Mouse (Mus musculus): Measurements from ENCODE around the gene Kremen1. TPM values are rescaled to one million over a fixed set of nuclear protein-coding genes. Genes with fewer than 3 reads are reported as not detected.

The Kremen1 gene
- polyA plus RNA-seq, 1 experiment from 2014 or later = 24.3 TPM

GRCm38 (mm10) chr11:5154961-5155805 lies 106.2 kb downstream of the Kremen1 start:
- ATAC-seq (ENCODE audit: low FRiP score, low read depth) = no peak
- peaks cover 26% of the 10 kb centered on the region for H3K4me1 ChIP-seq
- no peak overlapping the region for H3K9ac ChIP-seq
- H3K27ac ChIP-seq = no peak overlapping the region
- H3K36me3 ChIP-seq = no peaks in the 10 kb centered on the region
- no peaks in the 10 kb centered on the region for H3K9me3 ChIP-seq
- no peak overlapping the region for H3K4me3 ChIP-seq
- H3K4me2 ChIP-seq (replicated peaks) = no peak overlapping the region
- WGBS = 34% methylated on average over 10 of the region's 10 CpGs
- H3K27me3 ChIP-seq = peaks cover 21% of the 10 kb centered on the region

- Histone ChIP-seq H3K27ac (no peak within 1 kb of the TSS), H3K4me3 (peak within 1 kb of the TSS; percentile 66), H3K4me2 (replicated peaks) (peak within 1 kb of the TSS; percentile 90), H3K9me3 (no peaks in the 10 kb centered on the region), H3K36me3 (no peaks in the 10 kb centered on the region), H3K27me3 (peaks cover 25% of the 10 kb centered on the region), H3K9ac (peak within 1 kb of the TSS; percentile 80), H3K4me1 (peaks cover 37% of the 10 kb centered on the region)
- under 1% methylated on average over 39 of the region's 53 CpGs for WGBS
- peak; percentile 66 for ATAC-seq (ENCODE audit: low FRiP score, low read depth)
Observed at GRCm38 (mm10) chr11:5151680-5152337, 109.5 kb downstream of the Kremen1 start, which contains the start of gene Emid1. Gene Emid1 (minus strand): TSS chr11:5152257.

GRCm38 (mm10) chr11:5151247-5151630 lies 110.1 kb downstream of the Kremen1 start:
- H3K27me3 ChIP-seq = peaks cover 25% of the 10 kb centered on the region
- no peak for ATAC-seq (ENCODE audit: low FRiP score, low read depth)
- H3K4me3 ChIP-seq = peak overlapping the region; percentile 66
- H3K27ac ChIP-seq = no peak overlapping the region
- H3K9me3 ChIP-seq = no peaks in the 10 kb centered on the region
- 41% methylated on average over 4 of the region's 4 CpGs for WGBS
- no peaks in the 10 kb centered on the region for H3K36me3 ChIP-seq
- peak overlapping the region; percentile 80 for H3K9ac ChIP-seq
- peaks cover 37% of the 10 kb centered on the region for H3K4me1 ChIP-seq
- peak overlapping the region; percentile 90 for H3K4me2 ChIP-seq (replicated peaks)

- Histone ChIP-seq H3K27me3 (peaks cover 25% of the 10 kb centered on the region), H3K9me3 (no peaks in the 10 kb centered on the region), H3K9ac (0 out of 2 replicates have a peak overlapping the region, but pooled peaks have one; percentile 8), H3K27ac (no peak overlapping the region), H3K4me2 (replicated peaks) (peak overlapping the region; percentile 90; the same call in 1 of the 2 replicates), H3K4me3 (0 out of 2 replicates have a peak overlapping the region, but pooled peaks have one; percentile 66), H3K4me1 (peaks cover 37% of the 10 kb centered on the region), H3K36me3 (no peaks in the 10 kb centered on the region)
- WGBS = 69% methylated on average over 9 of the region's 9 CpGs
- no peak for ATAC-seq (ENCODE audit: low FRiP score, low read depth)
Observed at GRCm38 (mm10) chr11:5150416-5151246, 110.7 kb downstream of the Kremen1 start.

GRCm38 (mm10) chr11:5149955-5150354 lies 111.4 kb downstream of the Kremen1 start:
- Histone ChIP-seq H3K9me3 (no peaks in the 10 kb centered on the region), H3K27ac (no peak overlapping the region), H3K4me3 (no peak overlapping the region), H3K4me2 (replicated peaks) (no peak overlapping the region), H3K9ac (no peak overlapping the region), H3K27me3 (peaks cover 25% of the 10 kb centered on the region), H3K36me3 (no peaks in the 10 kb centered on the region), H3K4me1 (peaks cover 30% of the 10 kb centered on the region)
- no peak for ATAC-seq (ENCODE audit: low FRiP score, low read depth)
- WGBS = 80% methylated on average over 9 of the region's 9 CpGs

- WGBS = 37% methylated on average over 7 of the region's 7 CpGs
- Histone ChIP-seq H3K36me3 (no peaks in the 10 kb centered on the region), H3K4me2 (replicated peaks) (no peak overlapping the region), H3K9ac (no peak overlapping the region), H3K4me1 (peaks cover 27% of the 10 kb centered on the region), H3K27me3 (peaks cover 25% of the 10 kb centered on the region), H3K9me3 (no peaks in the 10 kb centered on the region), H3K27ac (no peak overlapping the region), H3K4me3 (no peak overlapping the region)
- ATAC-seq (ENCODE audit: low FRiP score, low read depth) = no peak
Observed at GRCm38 (mm10) chr11:5149249-5149648, 112.1 kb downstream of the Kremen1 start.

GRCm38 (mm10) chr11:5145600-5145999 lies 115.8 kb downstream of the Kremen1 start:
- Histone ChIP-seq H3K4me3 (no peak overlapping the region), H3K27me3 (peaks cover 8% of the 10 kb centered on the region), H3K9ac (no peak overlapping the region), H3K27ac (no peak overlapping the region), H3K36me3 (no peaks in the 10 kb centered on the region), H3K9me3 (no peaks in the 10 kb centered on the region), H3K4me1 (peaks cover 14% of the 10 kb centered on the region), H3K4me2 (replicated peaks) (no peak overlapping the region)
- ATAC-seq (ENCODE audit: low FRiP score, low read depth) = no peak
- WGBS = 73% methylated on average over 3 of the region's 3 CpGs

- Histone ChIP-seq H3K4me2 (replicated peaks) (no peak overlapping the region), H3K27ac (no peak overlapping the region), H3K9me3 (no peaks in the 10 kb centered on the region), H3K9ac (no peak overlapping the region), H3K36me3 (no peaks in the 10 kb centered on the region), H3K4me1 (peaks cover 13% of the 10 kb centered on the region), H3K4me3 (no peak overlapping the region), H3K27me3 (no peaks in the 10 kb centered on the region)
- 84% methylated on average over 2 of the region's 2 CpGs for WGBS
- no peak for ATAC-seq (ENCODE audit: low FRiP score, low read depth)
Observed at GRCm38 (mm10) chr11:5141965-5142364, 119.4 kb downstream of the Kremen1 start.

Other genes starting within 250 kb of the Kremen1 start
- gene Rasl10a, start 203.4 kb downstream of the Kremen1 start, polyA plus RNA-seq (2015; fragmentation: Nextera tagmentation; extraction: Ambion mirVana) = 4.2 and 5.2 TPM in 2 replicates
- 25.5 and 28.4 TPM in 2 replicates for gene Gas2l1, start 196.2 kb downstream of the Kremen1 start, polyA plus RNA-seq (2015; fragmentation: Nextera tagmentation; extraction: Ambion mirVana)
- 25.1 and 25.9 TPM in 2 replicates for gene Rhbdd3, start 162.6 kb downstream of the Kremen1 start, polyA plus RNA-seq (2015; fragmentation: Nextera tagmentation; extraction: Ambion mirVana)
- gene Ewsr1, start 162.3 kb downstream of the Kremen1 start, polyA plus RNA-seq (2015; fragmentation: Nextera tagmentation; extraction: Ambion mirVana) = 920 and 938 TPM in 2 replicates
- 28.9 and 29.1 TPM in 2 replicates for gene Emid1, start 109.3 kb downstream of the Kremen1 start, polyA plus RNA-seq (2015; fragmentation: Nextera tagmentation; extraction: Ambion mirVana)
- 14.8 and 16.0 TPM in 2 replicates for gene Znrf3, start 183.3 kb upstream of the Kremen1 start, polyA plus RNA-seq (2015; fragmentation: Nextera tagmentation; extraction: Ambion mirVana)

All from limb, embryonic 13.5 days (tissue).